Mouse (Mus musculus): ENCODE results near the gene Ubtfl1.

GRCm38 (mm10) chr9:18431687-18432086 lies 27.5 kb downstream of the Ubtfl1 start:
- TF ChIP-seq CTCF (IDR thresholded peaks at IDR 0.05; ENCODE audit: low read depth, low read length), result no peak
- TF ChIP-seq POLR2A (IDR thresholded peaks at IDR 0.05; ENCODE audit: borderline replicate concordance, low read depth, low read length), result no peak

Data from bone marrow macrophage, adult 2 months (primary cell).